Mouse (Mus musculus) 416B (cell line): ENCODE measurements around the gene Srarp.

Experiments
- DNase-seq: peaks from one replicate; pipeline ENCODE4 v3.0.0; 2011; ENCODE audit warnings: low read depth

Gene Srarp

DNA sequence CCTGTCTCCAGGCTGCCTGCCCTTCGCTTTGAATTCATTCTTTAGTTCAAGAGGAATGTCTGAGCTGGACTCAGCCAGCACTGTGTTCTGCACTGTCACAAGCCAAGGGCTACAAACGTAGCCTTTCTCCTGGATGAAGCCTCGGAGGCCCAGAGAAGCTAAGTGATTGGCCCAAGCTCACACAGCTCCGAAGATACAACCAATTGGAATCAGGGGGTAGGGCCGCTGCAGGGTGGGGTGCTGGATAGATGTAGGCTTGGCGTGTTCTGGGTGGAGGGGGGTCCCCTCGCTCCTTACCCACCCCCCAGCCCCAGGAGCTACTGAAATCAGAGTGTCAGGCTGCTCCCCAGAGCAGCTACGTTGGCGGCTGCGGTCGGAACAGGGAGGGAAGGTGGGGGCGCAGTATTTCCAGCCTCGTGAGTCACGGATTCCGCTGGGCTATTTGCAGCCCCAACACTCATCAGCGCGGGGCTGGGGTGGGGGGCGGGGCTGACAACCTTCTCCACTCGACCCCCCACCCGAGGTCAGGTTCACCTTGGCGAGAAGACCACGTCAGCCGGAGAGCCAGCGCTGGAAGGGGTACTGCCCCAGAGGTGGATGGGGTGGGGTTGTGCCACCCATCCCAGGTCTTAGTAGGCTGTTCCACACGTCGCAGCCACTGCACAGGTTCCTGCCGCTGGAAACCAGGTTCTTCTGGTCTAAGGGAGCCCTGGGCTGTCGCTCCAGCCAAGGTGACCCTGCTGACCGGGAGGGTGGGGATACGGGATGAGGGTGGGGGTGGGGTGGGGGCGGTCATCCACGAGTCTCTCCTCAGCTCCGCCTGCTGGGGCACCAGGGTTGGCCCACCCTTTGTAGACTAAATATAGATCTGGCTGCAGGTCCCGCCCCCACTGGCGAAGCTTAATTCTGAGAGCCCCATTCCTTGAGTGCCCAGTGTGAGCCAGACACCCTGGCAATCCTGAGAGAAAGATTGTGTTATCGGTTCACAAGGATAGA lies 10.1 kb downstream of the Srarp start:
- peak; percentile 89 for DNase-seq

DNA sequence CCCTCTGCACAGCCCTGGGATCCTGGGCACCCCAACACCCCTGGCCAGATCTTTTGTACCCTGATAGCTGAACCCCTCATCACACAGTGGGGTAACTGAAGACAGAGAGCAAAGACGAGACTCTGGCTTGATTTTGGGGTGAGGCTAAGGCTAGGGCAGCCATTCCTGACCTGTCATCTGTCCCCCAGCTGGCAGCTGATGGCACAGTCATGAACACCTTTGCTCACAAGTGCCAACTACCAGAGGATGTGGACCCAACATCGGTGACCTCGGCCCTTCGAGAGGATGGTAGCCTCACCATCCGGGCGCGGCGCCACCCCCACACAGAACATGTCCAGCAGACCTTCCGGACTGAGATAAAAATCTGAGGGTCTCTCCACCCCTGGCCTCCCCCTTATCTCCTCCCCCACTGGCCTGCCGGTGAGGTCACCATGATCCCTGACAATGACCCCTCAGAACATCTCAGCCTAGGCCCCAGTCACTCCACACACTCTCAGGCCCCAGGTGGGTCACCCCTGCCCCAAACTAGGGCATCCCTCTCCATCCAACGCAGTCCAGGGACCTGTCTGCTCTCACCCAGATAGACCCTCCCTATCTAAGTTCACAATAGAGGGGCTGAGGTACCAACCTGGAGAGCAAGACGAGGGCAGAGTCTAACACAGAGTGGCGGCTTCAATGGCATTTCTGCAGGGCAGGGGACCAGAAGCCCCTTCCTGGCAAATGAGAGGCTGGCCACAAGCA lies 12.0 kb downstream of the Srarp start:
- DNase-seq: no peak

DNA sequence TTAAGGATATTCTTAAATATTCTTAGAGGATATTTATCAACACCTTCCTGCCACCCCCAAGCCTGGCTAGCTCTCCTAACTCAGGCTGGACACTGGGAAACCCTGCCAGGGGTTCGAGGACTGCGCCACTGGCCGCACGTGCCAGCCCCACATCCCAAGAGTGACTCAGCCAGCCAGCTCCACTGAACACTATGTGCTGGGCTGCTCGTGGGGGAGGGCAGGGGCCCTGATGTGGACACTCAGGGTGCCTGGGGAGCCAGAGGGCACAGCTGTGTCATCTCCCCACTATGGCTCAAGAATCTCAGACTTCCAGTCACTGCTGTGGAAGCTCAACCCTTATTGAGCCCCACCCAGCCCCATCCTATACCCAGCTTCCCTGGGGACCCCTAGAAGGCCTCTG lies 12.6 kb downstream of the Srarp start:
- DNase-seq: no peak

DNA sequence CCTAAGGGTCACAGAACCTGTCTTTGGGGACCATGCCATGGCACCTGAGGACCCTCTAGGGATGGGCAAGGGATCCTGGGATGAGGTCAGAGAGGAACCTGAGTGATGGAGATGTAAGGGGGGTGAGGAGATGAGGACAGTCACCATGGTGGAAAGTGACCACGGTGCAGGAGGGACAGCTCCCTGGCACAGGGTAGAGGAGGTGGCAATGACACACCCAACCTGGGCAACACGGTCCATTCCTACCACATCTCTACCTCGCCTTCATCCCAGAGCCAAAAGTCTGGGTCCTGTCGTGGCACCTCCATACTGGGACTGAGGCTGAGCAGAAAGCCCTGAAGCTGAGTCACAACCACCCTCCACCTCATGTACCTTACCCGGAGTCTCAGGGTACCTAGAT lies 13.1 kb downstream of the Srarp start:
- no peak for DNase-seq

DNA sequence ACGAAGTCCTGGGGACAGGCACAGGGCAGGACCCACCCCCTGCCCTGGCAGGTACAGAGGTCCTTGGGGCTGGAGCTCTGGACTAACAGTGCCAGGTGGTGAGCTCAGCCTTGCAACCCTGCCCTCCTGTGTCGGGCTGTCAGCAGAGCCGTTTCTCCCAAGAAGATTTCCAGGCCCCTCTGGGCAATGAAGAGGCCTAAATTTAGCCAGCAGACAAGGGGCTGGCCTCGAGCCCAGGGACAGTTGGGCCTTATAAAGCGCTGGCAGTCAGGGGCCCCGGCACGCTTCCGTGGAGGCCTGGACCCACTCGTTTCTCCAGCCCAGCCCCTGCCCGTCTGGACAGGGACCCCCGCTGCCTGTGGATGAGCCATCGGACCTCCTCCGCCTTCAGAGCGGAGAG lies 14.5 kb downstream of the Srarp start:
- no peak for DNase-seq

DNA sequence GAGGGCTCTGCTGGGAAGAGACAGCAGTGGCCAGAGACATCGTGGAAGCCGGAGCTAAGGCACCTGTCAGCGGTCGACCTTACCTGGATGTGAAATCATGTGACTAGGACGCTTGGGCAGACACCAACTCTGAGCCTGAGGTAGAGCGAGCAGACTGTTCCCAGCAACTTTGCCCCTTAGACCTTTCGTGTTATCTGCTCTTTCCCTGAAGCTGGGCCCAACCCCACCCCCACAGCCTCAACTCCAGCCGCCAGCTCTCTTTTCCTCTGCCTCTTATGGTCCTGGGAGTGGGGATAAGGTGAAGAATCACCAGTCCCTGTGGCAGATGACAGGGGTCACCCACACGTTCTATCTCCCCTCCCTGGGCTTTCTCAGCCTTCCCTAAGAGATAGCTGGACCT lies 15.0 kb downstream of the Srarp start:
- no peak for DNase-seq

DNA sequence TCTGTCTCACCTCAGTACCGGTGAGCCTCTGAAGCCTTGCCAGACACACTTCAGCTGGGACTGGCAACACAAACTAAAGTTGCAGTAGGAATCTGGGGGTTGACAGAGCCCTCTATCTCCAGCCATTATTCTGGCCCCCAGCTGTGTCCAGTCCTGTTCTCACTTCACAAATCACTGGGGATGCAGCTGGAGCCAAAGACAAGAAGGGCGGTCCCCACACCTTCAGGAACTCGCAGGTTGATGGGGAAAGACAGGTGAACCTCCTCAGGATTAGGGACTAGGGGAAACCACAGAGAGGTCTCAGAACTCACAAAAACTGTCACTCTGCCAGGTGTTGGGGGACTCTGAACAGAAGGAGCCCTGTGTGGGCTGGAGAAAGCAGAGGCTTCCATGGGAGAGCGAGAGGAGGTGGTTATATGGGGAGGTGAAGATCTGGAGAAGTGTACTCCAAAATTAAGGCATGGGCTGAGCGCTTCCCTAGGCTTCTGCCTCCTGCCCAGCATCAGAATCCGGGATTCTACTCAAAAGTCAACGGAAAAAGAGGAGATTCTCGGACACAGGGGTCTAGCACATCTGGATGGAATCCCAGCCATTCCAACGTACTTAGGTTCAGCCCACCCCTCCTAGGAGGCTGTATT lies 15.6 kb downstream of the Srarp start, which contains the start of gene Hspb7:
Hspb7 (plus strand) TSS at position 588 of the 638 bp plus-strand sequence.
- no peak for DNase-seq

DNA sequence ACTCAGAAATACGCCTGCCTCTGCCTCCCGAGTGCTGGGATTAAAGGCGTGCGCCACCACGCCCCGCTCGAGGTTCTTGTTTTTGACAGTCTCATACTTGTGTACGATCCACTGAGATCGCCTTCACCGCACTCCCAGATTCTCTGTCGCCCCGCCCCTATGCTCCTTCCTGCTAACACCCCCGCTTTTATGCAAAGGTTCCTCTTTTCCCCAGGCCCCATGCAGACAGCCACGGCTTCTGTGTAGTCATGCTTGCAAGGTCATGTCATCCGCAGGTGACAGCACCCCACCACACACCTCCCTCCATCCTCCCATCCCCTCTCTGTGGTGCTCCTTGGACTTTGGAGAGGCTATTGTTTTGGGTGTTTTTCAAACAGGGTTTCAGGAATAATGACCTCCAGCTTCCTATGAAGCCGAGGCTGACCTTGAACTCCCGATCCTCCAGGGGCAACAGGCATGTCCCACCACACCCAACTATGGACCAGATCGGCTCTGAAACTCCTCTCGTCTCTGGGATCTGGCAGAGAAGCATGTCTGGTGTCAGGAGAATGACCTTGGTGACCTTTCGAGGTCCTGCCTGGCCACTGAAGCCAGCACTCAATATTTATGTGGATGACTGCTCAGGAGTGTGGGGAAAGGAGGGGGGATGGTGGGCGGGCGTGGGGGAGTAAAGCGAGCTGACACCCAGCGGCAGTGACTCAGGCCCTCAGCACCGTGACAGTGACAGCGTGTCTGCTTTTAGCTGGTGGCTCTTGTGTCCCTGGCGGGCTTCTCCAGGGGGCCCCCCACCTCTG lies 16.3 kb downstream of the Srarp start:
- peak; percentile 85 for DNase-seq

DNA sequence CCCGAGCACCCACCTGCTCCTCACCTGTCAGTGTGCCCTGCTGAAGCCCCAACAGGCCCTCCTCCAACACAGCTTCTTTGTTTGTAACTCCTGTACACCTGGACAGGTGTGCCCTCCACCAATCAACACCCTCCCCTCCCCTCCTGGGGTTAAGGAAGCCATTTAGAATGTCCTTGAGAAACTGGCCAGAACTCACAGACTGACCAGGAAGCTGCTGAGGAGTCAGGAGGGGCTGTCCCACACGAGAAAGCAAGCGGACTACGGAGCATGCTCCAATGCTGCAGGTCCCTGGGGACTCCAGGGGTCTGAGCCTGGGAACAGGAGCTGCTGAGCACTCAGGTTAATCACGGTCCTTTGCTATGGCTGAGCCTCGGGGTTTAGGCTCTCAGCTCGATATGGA lies 20.0 kb downstream of the Srarp start, which contains the start of gene Clcnkb:
Clcnkb (minus strand) TSS at position 91 of the 400 bp plus-strand sequence.
- no peak for DNase-seq

DNA sequence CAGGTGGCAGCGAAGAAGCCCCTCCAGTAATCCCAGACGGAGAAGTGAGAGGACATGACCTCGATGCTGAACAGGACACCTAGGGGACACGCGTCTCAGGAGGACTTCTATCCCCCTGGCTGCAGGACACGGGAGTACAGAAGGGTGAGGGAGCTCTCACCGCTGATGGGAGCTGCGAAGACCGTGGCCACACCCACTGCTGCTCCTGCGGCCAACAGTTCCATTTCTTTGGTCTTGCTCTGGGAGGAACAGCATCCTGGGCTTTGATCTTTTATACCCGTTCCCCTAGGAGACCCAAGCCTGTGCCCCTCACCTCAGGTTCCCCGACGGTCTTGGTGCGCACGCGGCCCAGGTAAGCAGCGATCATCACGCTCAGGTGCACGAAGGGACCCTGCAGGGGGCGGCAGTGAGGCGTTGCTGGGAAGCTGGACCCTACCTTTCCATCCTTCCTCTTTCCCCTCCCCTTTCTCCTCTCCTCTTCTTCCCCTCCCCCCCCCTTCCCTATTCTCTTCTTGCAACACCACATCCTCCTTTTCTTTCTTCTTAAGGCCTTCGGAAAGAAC lies 24.4 kb downstream of the Srarp start:
- no peak for DNase-seq

DNA sequence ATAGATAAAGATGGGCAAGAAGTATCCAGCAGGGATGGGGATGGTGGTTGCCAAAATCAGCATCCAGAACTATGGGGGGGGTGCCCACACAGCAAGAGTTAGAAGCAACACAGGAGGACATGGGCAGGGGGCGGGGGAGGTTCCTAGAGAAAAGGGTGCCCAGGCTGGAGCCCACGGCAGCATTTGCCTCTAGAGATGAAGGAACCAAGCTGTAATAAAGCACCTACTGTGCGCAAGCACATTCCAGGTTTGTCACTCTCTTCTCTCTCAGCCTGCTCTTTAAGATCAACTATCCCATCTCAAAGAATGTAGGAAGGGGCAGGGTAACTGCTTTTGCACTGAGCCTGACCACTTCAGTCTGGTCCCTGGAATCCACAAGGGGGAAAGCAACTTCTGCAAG lies 27.3 kb downstream of the Srarp start:
- DNase-seq: no peak

DNA sequence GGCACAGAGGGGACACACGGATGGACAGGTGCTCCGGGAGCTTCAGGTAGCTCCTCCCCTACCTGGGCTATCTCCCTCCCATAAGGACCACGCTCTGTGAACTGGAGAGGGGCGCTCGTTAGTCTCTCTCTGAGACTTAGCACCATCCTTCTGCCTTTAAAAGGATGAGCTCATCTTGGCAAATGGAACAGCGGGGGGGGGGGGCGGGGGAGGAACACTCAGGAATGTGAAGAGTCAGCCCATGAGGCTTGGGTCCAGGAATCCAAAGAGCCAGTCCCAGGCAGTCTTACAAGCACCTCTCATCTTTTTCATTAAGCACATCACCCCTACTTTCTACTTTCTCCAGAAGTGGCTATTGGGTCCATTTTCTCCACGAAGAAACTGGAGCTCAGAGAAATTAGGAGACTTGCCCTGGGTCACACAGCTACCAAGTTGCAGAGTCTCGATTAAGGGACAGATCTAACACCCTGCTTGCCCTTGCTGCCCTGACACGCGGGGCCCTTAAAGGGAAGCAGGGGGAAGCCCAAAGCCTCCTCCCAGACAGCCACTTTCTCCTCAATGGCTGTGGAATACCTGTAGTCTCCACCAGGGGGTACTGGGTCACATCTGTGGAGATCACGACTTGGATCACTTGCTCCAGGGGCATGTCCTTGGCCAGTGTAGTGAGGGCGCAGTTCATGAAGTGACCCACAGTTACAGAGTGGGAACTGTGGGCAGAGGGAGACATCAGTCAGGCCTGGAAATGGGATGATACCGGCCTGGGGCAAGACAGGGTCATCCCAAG lies 29.2 kb downstream of the Srarp start:
- DNase-seq: peak; percentile 75

DNA sequence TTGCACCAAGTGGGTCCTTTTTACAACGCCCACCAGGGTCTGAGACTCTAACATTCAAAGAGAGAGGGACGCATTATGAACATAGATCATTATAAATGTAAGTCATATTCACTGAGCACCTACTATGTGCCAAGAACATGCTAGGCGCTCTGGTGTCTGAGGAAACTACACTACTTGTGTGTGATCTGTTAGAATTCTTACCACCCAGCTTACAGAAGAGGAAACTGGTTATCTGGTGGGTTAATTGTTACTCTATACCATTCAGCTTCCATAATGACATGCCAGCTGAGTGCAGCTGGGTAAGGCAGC lies 30.6 kb downstream of the Srarp start:
- DNase-seq: no peak

DNA sequence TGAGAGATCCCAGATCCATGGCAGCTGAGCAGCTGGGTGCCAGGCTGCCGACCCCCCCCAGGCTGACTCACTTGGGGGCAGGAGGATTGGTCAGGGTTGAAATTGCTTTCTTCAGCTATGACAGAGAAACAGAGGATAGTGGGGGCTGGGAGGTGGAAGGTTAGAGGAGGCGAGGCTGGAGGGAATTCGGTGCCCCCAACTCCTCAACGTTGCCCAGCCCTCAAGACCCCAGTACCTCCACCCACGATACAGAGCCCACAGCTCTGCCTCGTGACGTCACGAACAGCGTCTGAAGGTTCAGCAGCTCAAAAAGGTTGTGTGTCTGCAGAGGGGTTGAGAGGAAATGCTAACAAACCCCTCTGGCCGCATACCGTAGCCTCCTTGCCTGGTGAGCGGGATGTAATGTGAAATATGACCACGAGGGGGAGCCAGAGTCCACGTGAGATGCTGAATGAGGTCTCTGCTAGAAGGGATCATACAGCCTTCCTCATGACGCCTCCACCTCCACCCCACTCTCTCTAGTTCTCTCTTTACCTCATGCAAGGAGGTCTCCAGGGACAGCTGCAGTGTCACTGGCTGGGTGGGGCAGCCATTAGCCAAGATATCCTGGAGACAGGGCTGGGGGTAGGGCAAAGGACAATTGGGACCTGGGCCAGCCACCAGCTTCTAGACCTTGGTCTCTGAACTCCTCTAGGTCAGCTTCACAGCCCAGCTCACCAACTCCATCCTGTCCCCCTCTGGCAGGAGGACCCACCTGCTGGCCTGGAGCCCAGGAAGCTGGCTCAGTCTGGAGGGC lies 31.2 kb downstream of the Srarp start:
- DNase-seq: peak; percentile 80

DNA sequence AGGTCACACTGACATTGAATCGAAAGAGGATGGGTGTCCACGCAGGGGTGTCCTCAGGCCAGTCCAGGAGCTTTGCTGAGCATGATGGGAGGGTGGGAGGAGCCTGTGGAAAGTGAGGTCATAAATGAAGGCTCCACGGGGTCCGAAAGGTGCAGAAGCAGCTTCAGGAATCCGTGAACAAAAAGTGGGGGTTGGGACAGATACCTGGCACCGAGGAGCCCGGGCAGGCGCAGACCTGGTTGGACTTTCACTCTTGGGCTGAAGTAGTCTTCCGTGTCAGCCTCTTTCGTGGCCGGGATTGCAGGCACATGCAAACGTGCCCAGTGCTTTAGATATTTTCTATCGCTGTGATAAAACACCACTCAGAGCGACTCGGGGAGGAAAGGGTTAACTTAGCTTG lies 35.7 kb downstream of the Srarp start:
- no peak for DNase-seq

DNA sequence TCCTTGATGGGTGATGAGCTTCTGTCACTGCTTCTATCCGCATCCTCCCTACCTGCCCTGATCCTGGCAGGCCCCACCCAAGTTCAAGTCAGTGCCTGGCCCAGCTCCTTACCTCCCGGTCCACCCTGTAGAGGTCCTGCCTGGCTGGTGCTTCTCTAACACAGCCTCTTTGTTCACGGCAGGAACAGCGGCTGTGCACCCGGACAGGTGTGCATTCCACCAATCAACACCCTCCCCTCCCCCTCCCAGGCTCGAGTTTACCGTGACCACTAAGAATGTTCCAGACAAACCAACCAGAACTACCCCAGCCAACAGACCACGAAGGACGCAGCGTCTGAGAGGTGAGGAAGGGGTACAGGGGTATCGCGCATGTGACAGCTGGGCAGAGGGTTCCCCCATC lies 37.4 kb downstream of the Srarp start, which contains the start of gene Clcnka:
Clcnka (minus strand) TSS at position 180 of the 400 bp plus-strand sequence.
- no peak for DNase-seq

DNA sequence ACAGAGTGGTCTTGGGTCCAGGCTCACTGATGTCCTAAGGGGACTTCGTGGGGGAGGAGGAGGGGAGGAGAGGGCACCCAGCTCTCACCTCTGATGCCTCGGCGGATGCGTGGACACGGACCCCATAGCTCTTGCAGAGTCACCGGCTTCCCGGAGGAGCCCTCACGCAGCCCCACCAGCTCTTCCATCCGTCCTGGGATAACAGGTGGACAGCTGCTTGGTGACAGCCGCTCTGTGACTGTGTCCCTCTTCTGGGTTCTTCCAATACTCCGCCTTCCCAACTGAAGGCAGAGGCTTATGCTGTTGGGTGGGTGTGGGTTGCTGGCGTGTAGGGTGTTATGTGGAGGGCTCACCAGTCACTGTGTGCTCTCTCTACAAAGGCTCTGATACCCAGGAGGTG lies 38.0 kb downstream of the Srarp start:
- no peak for DNase-seq

DNA sequence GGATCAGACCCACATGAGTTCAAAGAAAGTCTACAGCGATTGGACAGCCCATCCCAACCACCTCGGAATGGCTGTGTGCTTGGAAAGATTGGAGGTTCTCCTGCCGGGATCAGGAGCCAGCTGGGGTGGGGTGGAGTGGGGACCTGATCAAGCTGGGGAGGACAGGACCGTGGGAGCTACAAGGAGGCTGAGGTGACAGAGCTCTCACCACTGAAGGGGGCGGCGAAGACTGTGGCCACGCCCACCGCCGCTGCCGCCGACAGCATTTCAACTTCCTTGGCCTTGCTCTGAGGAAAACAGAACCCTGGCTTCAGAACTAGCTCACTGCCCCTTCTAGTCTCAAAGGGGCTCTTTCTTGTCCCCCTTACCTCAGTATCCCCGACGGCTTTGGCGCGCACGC lies 41.2 kb downstream of the Srarp start:
- DNase-seq: no peak

DNA sequence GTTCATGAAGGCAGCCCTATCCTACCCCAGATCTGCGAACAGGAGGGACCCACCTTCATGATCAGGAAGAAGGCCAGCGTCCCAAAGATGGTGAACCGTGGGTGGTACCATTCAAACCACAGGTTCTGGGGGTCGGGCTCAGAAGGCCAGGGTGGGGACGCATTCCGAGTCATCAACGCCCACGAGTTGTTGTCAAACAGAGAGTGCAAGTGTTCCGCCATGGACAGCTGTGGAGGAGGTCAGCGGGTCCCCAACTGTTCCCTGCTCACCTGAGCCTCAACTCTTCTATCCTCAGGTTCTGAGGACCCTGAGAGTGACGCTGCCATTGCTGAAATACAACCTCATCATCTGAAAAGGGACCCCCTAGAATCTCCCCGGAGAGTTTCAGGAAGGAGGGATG lies 44.6 kb downstream of the Srarp start:
- DNase-seq: no peak
